Mouse (Mus musculus) olfactory bulb, adult 2 months (tissue): ENCODE measurements around the gene Pole4.

ENCODE experiments used
- CTCF ChIP-seq: fragments of 200-500 bp; IDR thresholded peaks from 2 replicates; pipeline ENCODE4 v1.5.1; 2012; ENCODE audit warnings: low read depth, mild to moderate bottlenecking, low read length, moderate library complexity; ENCODE audit not compliant: insufficient read depth
- POLR2A ChIP-seq: fragments of 200-500 bp; IDR thresholded peaks from 2 replicates; pipeline ENCODE4 v1.6.1; 2012; ENCODE audit warnings: mild to moderate bottlenecking, low read depth, low read length, moderate library complexity; ENCODE audit not compliant: insufficient read depth

DNA sequence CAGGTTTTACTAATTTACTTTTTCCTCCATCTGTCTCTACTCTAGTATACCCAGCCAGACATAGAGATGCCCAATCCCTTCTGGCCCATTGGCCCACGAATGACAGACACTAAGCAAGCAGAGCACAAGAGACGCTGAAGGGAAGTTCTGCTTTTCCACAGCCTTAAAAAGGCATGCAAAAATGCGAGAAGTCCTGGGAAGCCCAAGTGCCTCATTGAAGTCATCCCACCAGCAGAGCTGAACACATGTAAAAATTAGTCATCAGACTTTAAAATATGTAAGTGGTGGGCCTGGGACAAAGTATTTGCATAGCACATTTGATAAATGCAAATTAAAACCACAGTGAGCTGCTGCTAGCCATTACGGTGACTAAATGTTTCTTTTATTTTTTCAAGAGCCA is 65.1 kb downstream of the Pole4 start:
- TF ChIP-seq POLR2A = no peak
- no peak for TF ChIP-seq CTCF
